Mouse (Mus musculus): ENCODE data around the gene Krt77. TPM values are rescaled to one million over a fixed set of nuclear protein-coding genes. Genes with fewer than 3 reads are reported as not detected.

Gene Krt77
- polyA plus RNA-seq, 1 experiment from 2014 or later = not detected

Small RNA genes within 50 kb of the gene (microRNA-seq; reads per million reads assigned to microRNA genes)
- not detected for gene Gm44356 (ENCODE audit: borderline number of aligned reads)

Other genes starting within 250 kb of the Krt77 start
- not detected in 2 replicates for gene Gm5414, start 241.5 kb downstream of the Krt77 start, polyA plus RNA-seq (2014; fragmentation: Nextera tagmentation; extraction: Ambion mirVana)
- gene Gm5478, start 222.3 kb downstream of the Krt77 start, polyA plus RNA-seq (2014; fragmentation: Nextera tagmentation; extraction: Ambion mirVana) = not detected in 2 replicates
- gene Krt6b, start 189.4 kb downstream of the Krt77 start, polyA plus RNA-seq (2014; fragmentation: Nextera tagmentation; extraction: Ambion mirVana) = not detected in 2 replicates
- gene Krt6a, start 175.4 kb downstream of the Krt77 start, polyA plus RNA-seq (2014; fragmentation: Nextera tagmentation; extraction: Ambion mirVana) = not detected in 2 replicates
- 0.48 and 0.63 TPM in 2 replicates for gene Krt5, start 156.8 kb downstream of the Krt77 start, polyA plus RNA-seq (2014; fragmentation: Nextera tagmentation; extraction: Ambion mirVana)
- gene Krt71, start 126.6 kb downstream of the Krt77 start, polyA plus RNA-seq (2014; fragmentation: Nextera tagmentation; extraction: Ambion mirVana) = not detected in 2 replicates
- gene Krt72, start 83.2 kb downstream of the Krt77 start, polyA plus RNA-seq (2014; fragmentation: Nextera tagmentation; extraction: Ambion mirVana) = not detected in 2 replicates
- not detected in 2 replicates for gene Krt73, start 67.4 kb downstream of the Krt77 start, polyA plus RNA-seq (2014; fragmentation: Nextera tagmentation; extraction: Ambion mirVana)
- not detected in 2 replicates for gene Krt2, start 51.5 kb downstream of the Krt77 start, polyA plus RNA-seq (2014; fragmentation: Nextera tagmentation; extraction: Ambion mirVana)
- 0.43 and 0.48 TPM in 2 replicates for gene Krt1, start 18.9 kb downstream of the Krt77 start, polyA plus RNA-seq (2014; fragmentation: Nextera tagmentation; extraction: Ambion mirVana)
- gene Krt76, start 23.2 kb upstream of the Krt77 start, polyA plus RNA-seq (2014; fragmentation: Nextera tagmentation; extraction: Ambion mirVana) = not detected in 2 replicates
- not detected in 2 replicates for gene Krt4, start 55.0 kb upstream of the Krt77 start, polyA plus RNA-seq (2014; fragmentation: Nextera tagmentation; extraction: Ambion mirVana)
- gene Krt79, start 70.6 kb upstream of the Krt77 start, polyA plus RNA-seq (2014; fragmentation: Nextera tagmentation; extraction: Ambion mirVana) = 0.08 TPM in 1 of 2 replicates, not detected in the other
- not detected in 2 replicates for gene Krt78, start 84.6 kb upstream of the Krt77 start, polyA plus RNA-seq (2014; fragmentation: Nextera tagmentation; extraction: Ambion mirVana)
- 103 TPM in 2 replicates for gene Krt8, start 134.8 kb upstream of the Krt77 start, polyA plus RNA-seq (2014; fragmentation: Nextera tagmentation; extraction: Ambion mirVana)
- 110 and 113 TPM in 2 replicates for gene Krt18, start 158.5 kb upstream of the Krt77 start, polyA plus RNA-seq (2014; fragmentation: Nextera tagmentation; extraction: Ambion mirVana)
- 154 and 162 TPM in 2 replicates for gene Eif4b, start 204.1 kb upstream of the Krt77 start, polyA plus RNA-seq (2014; fragmentation: Nextera tagmentation; extraction: Ambion mirVana)
- gene Tns2, start 230.7 kb upstream of the Krt77 start, polyA plus RNA-seq (2014; fragmentation: Nextera tagmentation; extraction: Ambion mirVana) = 13.2 and 17.8 TPM in 2 replicates

Measured in liver, embryonic 11.5 days (tissue).